Comparison of ENCODE assay signal across 9 mouse cellular contexts in the genomic region with DNA sequence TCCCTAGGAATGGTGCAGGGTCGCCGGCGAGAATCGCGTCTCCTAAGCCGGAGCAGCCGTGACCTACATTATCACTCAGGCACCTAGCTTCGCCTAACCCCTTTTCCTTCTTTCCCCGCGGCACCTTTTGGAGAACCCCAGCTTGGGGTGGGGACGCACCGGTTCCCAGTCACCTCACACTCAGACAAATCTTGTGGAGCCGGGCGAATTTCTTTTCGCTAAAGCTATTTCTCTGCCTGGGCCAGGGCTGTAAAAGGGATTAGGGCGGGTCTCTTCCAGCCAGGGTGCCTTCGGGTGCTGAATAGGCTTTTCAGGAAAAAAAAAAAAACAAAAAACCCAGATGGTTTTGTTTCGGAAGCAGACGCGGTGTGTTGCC. TPM values are rescaled to one million over a fixed set of nuclear protein-coding genes. Genes with fewer than 3 reads are reported as not detected.
DNase-seq lines count a peak whose midpoint lies in the region; ATAC-seq and TF ChIP-seq lines count a peak whose summit lies in the region.
"Had no signal": no experiment of that assay in that cellular context is flagged by ENCODE, and none has a peak within 500 bp of the region (broad histone marks: within the 10 kb centered on the region; RNA-seq: fewer than 3 reads in every experiment).

No protein-coding gene starts in this region.

- TF ChIP-seq POLR2A in testis, adult 2 months (IDR thresholded peaks at IDR 0.05; ENCODE audit: control insufficient read depth, low read depth, low read length), result no peak

- WGBS in heart, embryonic 15.5 days, result under 1% methylated on average over 20 of the region's 20 CpGs
- 0% methylated on average over 20 of the region's 20 CpGs for WGBS in neural tube, embryonic 13.5 days

- peak overlapping the region; percentile 88 for H3K4me2 ChIP-seq in heart, embryonic 15.5 days
- peak overlapping the region; percentile 96 for H3K4me2 ChIP-seq in neural tube, embryonic 13.5 days

- H3K4me3 ChIP-seq in testis, adult 2 months (ENCODE audit: control insufficient read depth, low read depth, low read length), result peak overlapping the region; percentile 75
- H3K4me3 ChIP-seq in heart, embryonic 15.5 days, result peak overlapping the region; percentile 84
- H3K4me3 ChIP-seq in neural tube, embryonic 13.5 days, result peak overlapping the region; percentile 84

- peak; percentile 51 for DNase-seq in embryo, embryonic 10.5 days (ENCODE audit: low spot score)
- DNase-seq in embryo, embryonic 9.5 days (ENCODE audit: extremely low spot score), result no peak
- no peak for DNase-seq in testis, postnatal 14 days (ENCODE audit: low spot score)
- DNase-seq in layer of hippocampus, postnatal 25 days (ENCODE audit: extremely low spot score in 1 of 2, low spot score in 1 of 2), result peak; percentile 11 to 27

- peak overlapping the region; percentile 84 for H3K9ac ChIP-seq in heart, embryonic 15.5 days
- peak overlapping the region; percentile 97 for H3K9ac ChIP-seq in neural tube, embryonic 13.5 days

- ATAC-seq in heart, embryonic 15.5 days (replicated peaks; ENCODE audit: insufficient number of reproducible peaks, insufficient read depth, low FRiP score, low read depth), result no peak
- no peak for ATAC-seq in neural tube, embryonic 13.5 days (ENCODE audit: low read depth)
- ATAC-seq in monocyte, adult 5-6 weeks (replicated peaks; ENCODE audit: insufficient number of reproducible peaks, low FRiP score, low TSS enrichment, poor library complexity, severe bottlenecking), result no peak

- no peaks in the 10 kb centered on the region; the same call in 1 of the 2 replicates for H3K27me3 ChIP-seq in testis, adult 2 months (ENCODE audit: control insufficient read depth, insufficient read depth, low read length)
- H3K27me3 ChIP-seq in heart, embryonic 15.5 days, result no peaks in the 10 kb centered on the region
- H3K27me3 ChIP-seq in neural tube, embryonic 13.5 days, result no peaks in the 10 kb centered on the region
- H3K27me3 ChIP-seq: CH12.LX had no signal

- no peaks in the 10 kb centered on the region for H3K36me3 ChIP-seq in testis, adult 2 months (ENCODE audit: control insufficient read depth, insufficient read depth, low read length)
- peaks cover 11% of the 10 kb centered on the region for H3K36me3 ChIP-seq in heart, embryonic 15.5 days
- peaks cover 12% of the 10 kb centered on the region for H3K36me3 ChIP-seq in neural tube, embryonic 13.5 days

- peaks cover 8% of the 10 kb centered on the region for H3K4me1 ChIP-seq in testis, adult 2 months (ENCODE audit: control insufficient read depth, insufficient read depth, low read length)
- peaks cover 27% of the 10 kb centered on the region for H3K4me1 ChIP-seq in heart, embryonic 15.5 days (replicated peaks)
- H3K4me1 ChIP-seq in neural tube, embryonic 13.5 days (replicated peaks), result peaks cover 36% of the 10 kb centered on the region

- no peaks in the 10 kb centered on the region for H3K9me3 ChIP-seq in heart, embryonic 15.5 days (replicated peaks)
- no peaks in the 10 kb centered on the region for H3K9me3 ChIP-seq in neural tube, embryonic 13.5 days

- no peak for TF ChIP-seq CTCF in testis, adult 2 months (IDR thresholded peaks at IDR 0.05; ENCODE audit: control insufficient read depth, insufficient read depth, insufficient replicate concordance, low read depth, low read length)

- H3K27ac ChIP-seq in testis, adult 2 months (ENCODE audit: control insufficient read depth, insufficient read depth, low read depth, low read length), result peak overlapping the region; percentile 37
- H3K27ac ChIP-seq in heart, embryonic 15.5 days, result peak overlapping the region; percentile 91
- peak overlapping the region; percentile 98 for H3K27ac ChIP-seq in neural tube, embryonic 13.5 days (replicated peaks)

RNA-seq across cellular contexts. Expression of a gene that starts 0.6 kb away (rescaled TPM):
- 1.5 and 1.6 TPM in 2 replicates for polyA plus RNA-seq in testis, adult 2 months (2012; rRNA removed)
- polyA plus RNA-seq in heart, embryonic 15.5 days (2015; fragmentation: Nextera tagmentation; extraction: Ambion mirVana), result 33.6 and 34.5 TPM in 2 replicates
- 10 to 100 TPM; 12.2 to 14.1 TPM for total RNA-seq in layer of hippocampus, postnatal 25 days (2021)
- 60.3 and 63.4 TPM in 2 replicates for polyA plus RNA-seq in neural tube, embryonic 13.5 days (2015; fragmentation: Nextera tagmentation; extraction: Ambion mirVana)
- not detected in 3 replicates for total RNA-seq in monocyte, adult 5-6 weeks (2017)
- total RNA-seq: CH12.LX had no signal

Comparison
In these comparisons a context has a peak if more than half of its experiments do, and no peak if none do; other contexts are left out.
1. DNase-seq: peak in embryo, embryonic 10.5 days (single experiment) and layer of hippocampus, postnatal 25 days (2 of 2); none in embryo, embryonic 9.5 days (single experiment) and testis, postnatal 14 days (single experiment).
2. H3K27ac ChIP-seq: peak in every context shown above with its lines; median percentile 98 in neural tube, embryonic 13.5 days; 91 in heart, embryonic 15.5 days; 37 in testis, adult 2 months.
3. RNA of a gene that starts 0.6 kb away (polyA plus RNA-seq): 60.3 to 63.4 TPM in neural tube, embryonic 13.5 days and 33.6 to 34.5 TPM in heart, embryonic 15.5 days; 1.5 to 1.6 TPM in testis, adult 2 months; every median in the first group is over 10 times any median in the second.
4. Peak in every context shown above with its lines, with median percentiles within 50 percentile points of each other: H3K4me3 ChIP-seq.